Mouse (Mus musculus): ENCODE measurements around the gene Utp4. TPM values are rescaled to one million over a fixed set of nuclear protein-coding genes. Genes with fewer than 3 reads are reported as not detected.

Gene Utp4
- total RNA-seq (2014; rRNA removed; ENCODE audit: low replicate concordance) (18.9 and 30.6 TPM in 2 replicates), polyA plus RNA-seq (2015; fragmentation: Nextera tagmentation; extraction: Ambion mirVana) (26.0 and 29.1 TPM in 2 replicates)

- peak within 1 kb of the TSS; percentile 89 for H3K9ac ChIP-seq (replicated peaks; ENCODE audit: low read depth, low read length)
- H3K27ac ChIP-seq (ENCODE audit: low read depth) = peak within 1 kb of the TSS; percentile 96
- H3K36me3 ChIP-seq (replicated peaks; ENCODE audit: control insufficient read depth, insufficient read depth, low read length) = peaks cover 38% of the 10 kb centered on the region
- WGBS = under 1% methylated on average over 61 of the region's 63 CpGs
- peak; percentile 82 for DNase-seq (ENCODE audit: low spot score)
- no peaks in the 10 kb centered on the region for H3K27me3 ChIP-seq (ENCODE audit: control insufficient read depth, insufficient read depth, low read length)
- peak within 1 kb of the TSS; percentile 74 for H3K4me2 ChIP-seq (ENCODE audit: low read depth, low read length)
- H3K9me3 ChIP-seq (replicated peaks; ENCODE audit: control insufficient read depth, low read length) = no peaks in the 10 kb centered on the region
- peak within 1 kb of the TSS; percentile 85 for H3K4me3 ChIP-seq (ENCODE audit: low read depth, low read length)
- peaks cover 13% of the 10 kb centered on the region for H3K4me1 ChIP-seq (ENCODE audit: control insufficient read depth, insufficient read depth)
- TF ChIP-seq EP300 (IDR thresholded peaks at IDR 0.05; ENCODE audit: low read depth) (no peak), CTCF (IDR thresholded peaks at IDR 0.05; ENCODE audit: low read depth) (no peak)
- ATAC-seq (ENCODE audit: insufficient read depth, low read depth) = peak; percentile 95
These were observed at the start of gene Utp4 for GRCm38 (mm10) chr8:106893481-106894156. TSS of gene Utp4 (plus strand) at chr8:106893636.

GRCm38 (mm10) chr8:106850034-106850433 is 43.4 kb upstream of the Utp4 start:
- H3K4me2 ChIP-seq (ENCODE audit: low read depth, low read length) = no peak overlapping the region
- DNase-seq (ENCODE audit: low spot score) (no peak), ATAC-seq (ENCODE audit: insufficient read depth, low read depth) (no peak)
- H3K9ac ChIP-seq (replicated peaks; ENCODE audit: low read depth, low read length) = no peak overlapping the region
- WGBS = 60% methylated on average over 10 of the region's 10 CpGs
- no peaks in the 10 kb centered on the region for H3K4me1 ChIP-seq (ENCODE audit: control insufficient read depth, insufficient read depth)
- H3K4me3 ChIP-seq (ENCODE audit: low read depth, low read length) = no peak overlapping the region
- H3K36me3 ChIP-seq (replicated peaks; ENCODE audit: control insufficient read depth, insufficient read depth, low read length) = 0 out of 2 replicates have a peak, but pooled peaks cover 4% of the 10 kb centered on the region
- no peaks in the 10 kb centered on the region for H3K27me3 ChIP-seq (ENCODE audit: control insufficient read depth, insufficient read depth, low read length)
- H3K27ac ChIP-seq (ENCODE audit: low read depth) = no peak overlapping the region
- no peaks in the 10 kb centered on the region for H3K9me3 ChIP-seq (replicated peaks; ENCODE audit: control insufficient read depth, low read length)
- TF ChIP-seq EP300 (IDR thresholded peaks at IDR 0.05; ENCODE audit: low read depth) = no peak
- TF ChIP-seq CTCF (IDR thresholded peaks at IDR 0.05; ENCODE audit: low read depth) = no peak

DNA sequence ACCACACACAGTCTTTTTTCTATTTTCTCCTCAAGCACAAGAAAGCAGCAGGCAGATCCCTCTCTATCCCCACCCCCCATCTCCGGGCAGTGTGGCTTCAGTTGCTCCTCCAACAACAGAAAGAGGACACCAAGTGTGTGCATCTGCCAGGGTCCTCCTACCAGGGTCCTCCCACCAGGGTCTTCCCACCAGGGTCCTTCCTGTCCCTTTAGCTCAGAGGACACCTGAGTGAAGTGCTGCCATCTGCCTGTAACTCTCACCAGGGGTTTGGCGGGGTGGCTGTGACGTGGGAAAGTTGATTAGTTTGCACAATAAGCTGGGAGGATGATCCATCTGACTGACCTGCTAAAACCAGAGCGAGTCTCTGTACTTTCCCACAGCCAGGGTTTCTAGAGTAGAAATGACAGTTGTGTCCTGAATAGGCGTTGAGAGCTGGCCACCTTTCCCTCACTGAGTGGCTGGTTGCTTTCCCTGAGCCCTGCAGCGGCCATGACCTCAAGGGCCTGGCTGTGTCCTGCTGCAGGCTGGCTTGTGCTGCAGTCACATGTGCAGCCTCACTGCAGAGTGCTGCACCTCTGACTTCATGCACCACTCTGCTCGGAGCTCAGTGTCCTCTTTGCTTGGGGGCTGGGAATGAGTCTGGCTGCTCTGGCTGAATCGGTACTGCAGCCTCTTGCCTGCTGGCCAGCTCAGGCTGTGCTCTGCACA is 38.7 kb upstream of the Utp4 start:
- Histone ChIP-seq H3K9ac (replicated peaks; ENCODE audit: low read depth, low read length) (no peak overlapping the region), H3K36me3 (replicated peaks; ENCODE audit: control insufficient read depth, insufficient read depth, low read length) (0 out of 2 replicates have a peak, but pooled peaks cover 4% of the 10 kb centered on the region), H3K9me3 (replicated peaks; ENCODE audit: control insufficient read depth, low read length) (no peaks in the 10 kb centered on the region), H3K4me2 (ENCODE audit: low read depth, low read length) (no peak overlapping the region), H3K4me3 (ENCODE audit: low read depth, low read length) (no peak overlapping the region), H3K4me1 (ENCODE audit: control insufficient read depth, insufficient read depth) (no peaks in the 10 kb centered on the region), H3K27me3 (ENCODE audit: control insufficient read depth, insufficient read depth, low read length) (no peaks in the 10 kb centered on the region), H3K27ac (ENCODE audit: low read depth) (no peak overlapping the region)
- WGBS = 45% methylated on average over 8 of the region's 8 CpGs
- ATAC-seq (ENCODE audit: insufficient read depth, low read depth) = peak; percentile 47; the same call in 1 of the 2 replicates
- peak; percentile 28; the same call in 1 of the 2 replicates for TF ChIP-seq CTCF (IDR thresholded peaks at IDR 0.05; ENCODE audit: low read depth)
- TF ChIP-seq EP300 (IDR thresholded peaks at IDR 0.05; ENCODE audit: low read depth) = no peak
- no peak for DNase-seq (ENCODE audit: low spot score)

DNA sequence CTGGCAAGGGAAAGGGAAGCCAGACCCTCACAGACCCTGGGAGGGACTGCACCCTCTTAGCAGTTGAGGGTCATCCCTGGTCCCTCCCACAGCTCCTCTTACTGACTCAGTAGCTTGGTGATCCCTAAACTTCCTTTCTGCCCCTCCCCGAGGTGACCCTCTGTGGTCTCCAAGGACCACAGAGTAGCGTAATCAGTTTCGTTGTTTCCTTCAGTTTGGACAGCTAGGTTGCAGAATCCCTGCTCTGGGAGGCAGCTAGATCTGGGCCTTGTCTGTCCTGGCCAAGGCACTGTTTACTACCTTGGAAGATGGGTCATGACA is 38.2 kb upstream of the Utp4 start:
- Histone ChIP-seq H3K9me3 (replicated peaks; ENCODE audit: control insufficient read depth, low read length) (no peaks in the 10 kb centered on the region), H3K36me3 (replicated peaks; ENCODE audit: control insufficient read depth, insufficient read depth, low read length) (0 out of 2 replicates have a peak, but pooled peaks cover 4% of the 10 kb centered on the region), H3K4me3 (ENCODE audit: low read depth, low read length) (no peak overlapping the region), H3K27ac (ENCODE audit: low read depth) (no peak overlapping the region), H3K9ac (replicated peaks; ENCODE audit: low read depth, low read length) (no peak overlapping the region), H3K4me1 (ENCODE audit: control insufficient read depth, insufficient read depth) (no peaks in the 10 kb centered on the region), H3K27me3 (ENCODE audit: control insufficient read depth, insufficient read depth, low read length) (no peaks in the 10 kb centered on the region), H3K4me2 (ENCODE audit: low read depth, low read length) (no peak overlapping the region)
- 77% methylated on average over 3 of the region's 3 CpGs for WGBS
- no peak for DNase-seq (ENCODE audit: low spot score)
- TF ChIP-seq EP300 (IDR thresholded peaks at IDR 0.05; ENCODE audit: low read depth) (no peak), CTCF (IDR thresholded peaks at IDR 0.05; ENCODE audit: low read depth) (no peak)
- ATAC-seq (ENCODE audit: insufficient read depth, low read depth) = no peak

DNA sequence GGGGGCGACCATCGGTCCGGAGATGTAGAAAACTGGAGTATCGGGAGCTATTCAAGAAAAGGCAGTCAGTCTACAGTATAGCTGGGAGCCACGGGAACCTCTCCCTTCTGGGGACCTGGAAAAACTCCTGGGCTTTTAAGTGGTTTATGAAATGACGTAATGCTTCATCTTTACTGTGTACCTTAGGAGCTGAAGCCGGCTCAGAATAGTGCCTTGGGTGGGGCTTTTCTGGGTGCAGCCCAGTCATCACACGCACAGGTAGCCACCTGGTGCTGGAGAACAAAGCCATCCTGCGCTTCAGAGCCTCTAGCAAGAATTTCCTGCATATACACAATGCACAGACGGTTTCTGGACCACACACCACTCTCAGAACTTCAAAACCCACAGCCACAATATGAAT is 30.6 kb upstream of the Utp4 start:
- H3K9ac ChIP-seq (replicated peaks; ENCODE audit: low read depth, low read length) = no peak overlapping the region
- no peaks in the 10 kb centered on the region for H3K27me3 ChIP-seq (ENCODE audit: control insufficient read depth, insufficient read depth, low read length)
- H3K9me3 ChIP-seq (replicated peaks; ENCODE audit: control insufficient read depth, low read length) = no peaks in the 10 kb centered on the region
- no peak overlapping the region for H3K4me3 ChIP-seq (ENCODE audit: low read depth, low read length)
- H3K27ac ChIP-seq (ENCODE audit: low read depth) = no peak overlapping the region
- ATAC-seq (ENCODE audit: insufficient read depth, low read depth) (no peak), DNase-seq (ENCODE audit: low spot score) (no peak)
- H3K4me2 ChIP-seq (ENCODE audit: low read depth, low read length) = no peak overlapping the region
- 91% methylated on average over 10 of the region's 10 CpGs for WGBS
- no peak for TF ChIP-seq CTCF (IDR thresholded peaks at IDR 0.05; ENCODE audit: low read depth)
- TF ChIP-seq EP300 (IDR thresholded peaks at IDR 0.05; ENCODE audit: low read depth) = no peak
- no peaks in the 10 kb centered on the region for H3K36me3 ChIP-seq (replicated peaks; ENCODE audit: control insufficient read depth, insufficient read depth, low read length)
- H3K4me1 ChIP-seq (ENCODE audit: control insufficient read depth, insufficient read depth) = no peaks in the 10 kb centered on the region
